Mouse (Mus musculus) heart, adult 2 months (tissue): ENCODE data around the gene Pdzd7.

ENCODE experiments used
- CTCF ChIP-seq: fragments of 200-600 bp; IDR thresholded peaks from 2 replicates; pipeline ENCODE4 v1.8.1; 2022; ENCODE audit warnings: antibody characterized with exemption, mild to moderate bottlenecking, moderate library complexity
- POLR2A ChIP-seq: fragments of 200-500 bp; IDR thresholded peaks from 2 replicates; pipeline ENCODE4 v1.6.1; 2011; ENCODE audit warnings: mild to moderate bottlenecking, low read depth, low read length, control low read depth; ENCODE audit not compliant: insufficient read depth

GRCm38 (mm10) chr19:45012219-45012618 is 33.3 kb downstream of the Pdzd7 start:
- no peak for TF ChIP-seq CTCF
- no peak for TF ChIP-seq POLR2A
